ENCODE assay signal across 28 mouse cellular contexts in the genomic region with DNA sequence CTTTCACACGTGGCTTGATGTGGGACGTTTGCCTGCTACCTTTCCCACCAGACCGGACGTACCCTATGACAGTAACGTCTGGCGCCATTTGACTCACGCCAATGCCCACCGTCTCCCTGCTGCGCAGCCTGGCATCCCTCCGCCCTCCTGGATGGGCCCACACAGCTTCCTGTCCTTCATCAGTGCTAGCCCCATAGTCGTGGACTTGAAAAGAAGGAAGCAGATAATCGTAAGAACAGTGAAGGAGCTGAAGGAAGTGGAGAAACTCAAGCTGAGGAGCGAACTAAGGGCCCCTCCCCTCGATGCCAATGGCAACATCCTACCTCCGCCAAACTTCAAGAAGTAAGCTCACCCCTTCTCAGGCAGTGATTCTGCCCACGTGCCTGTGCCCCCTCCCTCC. TPM values are rescaled to one million over a fixed set of nuclear protein-coding genes. Genes with fewer than 3 reads are reported as not detected.
"Had no signal": no experiment of that assay in that cellular context is flagged by ENCODE, and none has a peak within 500 bp of the region (broad histone marks: within the 10 kb centered on the region; RNA-seq: fewer than 3 reads in every experiment).

No protein-coding gene starts in this region.

- H3K9me3 ChIP-seq: liver, embryonic 15.5 days; lung, embryonic 15.5 days; megakaryocyte, embryonic 14.5 days; midbrain, embryonic 12.5 days; midbrain, embryonic 15.5 days; neural tube, embryonic 13.5 days; neural tube, embryonic 15.5 days had no signal

- H3K27me3 ChIP-seq: liver, embryonic 15.5 days; lung, embryonic 15.5 days; midbrain, embryonic 12.5 days; midbrain, embryonic 15.5 days; neural tube, embryonic 13.5 days; neural tube, embryonic 15.5 days had no signal

- ATAC-seq: liver, postnatal 0 days; lung, postnatal 0 days; midbrain, embryonic 15.5 days had no signal

- H3K4me1 ChIP-seq: liver, embryonic 15.5 days had no signal

- H3K4me2 ChIP-seq: liver, embryonic 15.5 days; lung, embryonic 15.5 days; midbrain, embryonic 12.5 days; midbrain, embryonic 15.5 days; neural tube, embryonic 13.5 days; neural tube, embryonic 15.5 days had no signal

- H3K4me3 ChIP-seq: liver, embryonic 15.5 days; lung, embryonic 15.5 days; megakaryocyte, embryonic 14.5 days; midbrain, embryonic 12.5 days; midbrain, embryonic 15.5 days; neural tube, embryonic 13.5 days; neural tube, embryonic 15.5 days had no signal

- H3K27ac ChIP-seq: liver, embryonic 15.5 days; lung, embryonic 15.5 days; midbrain, embryonic 12.5 days; midbrain, embryonic 15.5 days; neural tube, embryonic 13.5 days; neural tube, embryonic 15.5 days had no signal

- DNase-seq: liver, postnatal 0 days; lung, adult 2 months; lung, postnatal 14 days; lung, postnatal 36 days; retina, postnatal 1 day; right cerebral cortex, adult 18-20 months; right cerebral cortex, postnatal 25 days; right cerebral cortex, postnatal 4 days; spleen, adult 18-20 months; thymus, adult 18-20 months; thymus, postnatal 14 days; thymus, postnatal 36 days had no signal

- H3K9ac ChIP-seq: liver, embryonic 15.5 days; liver, postnatal 0 days; lung, embryonic 15.5 days; midbrain, embryonic 12.5 days; midbrain, embryonic 15.5 days; neural tube, embryonic 13.5 days; neural tube, embryonic 15.5 days had no signal

- H3K36me3 ChIP-seq: midbrain, embryonic 15.5 days; neural tube, embryonic 13.5 days; neural tube, embryonic 15.5 days had no signal

RNA-seq across cellular contexts. Expression of a gene that starts 4.3 kb away (rescaled TPM):
- total RNA-seq: midbrain, postnatal 0 days; monocyte, adult 5-6 weeks had no signal
- polyA plus RNA-seq: liver, embryonic 15.5 days; liver, postnatal 0 days; lung, adult 2 months; lung, embryonic 15.5 days; lung, postnatal 0 days; macrophage; midbrain, embryonic 12.5 days; midbrain, embryonic 15.5 days; midbrain, postnatal 0 days; neural tube, embryonic 11.5 days; neural tube, embryonic 13.5 days; neural tube, embryonic 15.5 days; small intestine, adult 2 months; stomach, embryonic 14.5 days; stomach, embryonic 16.5 days; thymus, postnatal 0 days had no signal

RNA-seq across cellular contexts. Expression of a gene that starts 4.4 kb away (rescaled TPM):
- total RNA-seq: monocyte, adult 5-6 weeks had no signal
- polyA plus RNA-seq: liver, postnatal 0 days; macrophage; small intestine, adult 2 months had no signal

RNA-seq across cellular contexts. Expression of a gene that starts 19.5 kb away (rescaled TPM):
- total RNA-seq: monocyte, adult 5-6 weeks had no signal
- polyA plus RNA-seq: macrophage had no signal
